Mouse (Mus musculus) cerebellum, adult 2 months (tissue): ENCODE measurements around the gene Aff3.

ENCODE experiments used
- CTCF ChIP-seq: fragments of 200-500 bp; IDR thresholded peaks from 2 replicates; pipeline ENCODE4 v1.5.1; 2011; ENCODE audit warnings: low read depth, mild to moderate bottlenecking, control low read depth, low read length, moderate library complexity, borderline replicate concordance; ENCODE audit not compliant: insufficient read depth
- POLR2A ChIP-seq: fragments of 200-500 bp; IDR thresholded peaks from 2 replicates; pipeline ENCODE4 v1.6.1; 2011; ENCODE audit warnings: low read length, control low read depth, borderline replicate concordance; ENCODE audit not compliant: insufficient read depth

DNA sequence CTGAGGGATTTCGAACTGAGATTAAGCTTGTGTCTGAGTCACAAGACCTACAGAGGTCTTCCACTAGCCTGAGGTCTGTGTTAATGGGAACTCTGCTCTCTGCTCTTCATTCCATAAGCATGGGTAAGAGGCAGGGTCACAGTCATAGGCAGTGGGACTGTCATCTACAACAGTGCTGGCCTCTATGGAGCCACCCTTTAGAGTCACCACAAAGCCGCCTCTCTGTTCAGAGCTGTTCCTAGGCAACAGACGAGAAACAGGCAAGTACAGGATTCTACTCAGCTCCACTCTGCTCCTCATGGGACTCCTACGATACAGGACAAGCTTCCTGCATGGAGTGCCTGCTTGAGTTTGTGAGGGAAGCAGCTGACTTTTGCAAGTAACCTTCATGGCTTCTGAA lies 371.9 kb downstream of the Aff3 start:
- TF ChIP-seq POLR2A (no peak), CTCF (no peak)
